Mouse (Mus musculus) CD4-positive, CD25-positive, alpha-beta regulatory T cell, adult 4 months (primary cell): ENCODE measurements around the gene Mbnl1. TPM values are rescaled to one million over a fixed set of nuclear protein-coding genes. Genes with fewer than 3 reads are reported as not detected.

Source experiments
- ATAC-seq: one replicate; pipeline ENCODE4 v1.8.0; 2017
- polyA plus RNA-seq, 2 experiments: library from polyadenylated mRNA; unstranded; fragments of 100-300 nt; shearing (Covaris generic); gene quantifications; one replicate each; pipeline ENCODE4 v1.2.1; 2017

Mbnl1 gene
- polyA plus RNA-seq = 1,000 to 10,000 TPM in 1 of 2 experiments, 100 to 1,000 TPM in 1; 862 to 1,011 TPM

DNA sequence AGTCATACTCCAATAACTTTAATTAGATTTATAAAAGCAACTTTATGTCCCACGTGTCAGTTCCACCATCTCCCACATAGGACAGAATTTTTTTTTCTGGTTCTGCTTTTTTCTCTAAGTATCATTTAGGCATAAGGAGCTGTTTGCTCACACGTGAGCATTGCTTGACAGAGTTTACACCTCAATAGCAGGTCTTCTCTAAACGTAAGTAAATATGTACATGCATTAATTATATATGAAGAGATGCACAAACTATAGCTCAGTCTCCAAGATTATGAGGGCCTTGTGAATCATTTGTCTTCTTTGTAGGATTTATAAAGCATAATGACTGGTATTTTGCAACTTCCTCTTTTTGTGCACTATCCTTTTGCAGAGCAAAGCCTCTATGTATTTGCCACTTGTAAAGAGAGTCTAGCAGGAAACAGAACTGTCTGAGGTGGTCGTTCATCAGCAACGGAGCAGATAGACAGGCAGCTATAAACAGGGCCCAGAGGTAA lies at the start of gene Mbnl1:
Mbnl1 (plus strand) TSS at position 150 of the 497 bp plus-strand sequence.
- peak; percentile 14 for ATAC-seq

DNA sequence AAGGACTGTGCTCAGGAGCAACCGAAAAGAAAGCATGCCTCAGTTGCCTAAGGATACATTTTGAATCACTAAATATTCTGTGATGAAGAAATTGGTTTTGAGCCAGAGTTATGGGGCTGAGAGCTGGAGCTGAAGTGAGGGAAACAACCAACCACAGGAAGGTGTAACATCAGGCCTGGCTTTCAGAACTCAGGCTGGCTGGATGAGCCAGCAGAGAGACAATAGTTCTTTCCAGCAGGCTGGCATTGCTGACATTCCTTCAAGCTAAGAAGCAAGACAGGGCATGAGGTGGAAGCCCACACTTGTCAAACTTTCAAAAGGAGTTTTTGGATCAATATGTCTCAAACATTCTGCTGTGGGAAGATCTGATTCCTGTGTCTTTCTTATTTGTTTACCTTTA lies 48.5 kb upstream of the Mbnl1 start:
- no peak for ATAC-seq

DNA sequence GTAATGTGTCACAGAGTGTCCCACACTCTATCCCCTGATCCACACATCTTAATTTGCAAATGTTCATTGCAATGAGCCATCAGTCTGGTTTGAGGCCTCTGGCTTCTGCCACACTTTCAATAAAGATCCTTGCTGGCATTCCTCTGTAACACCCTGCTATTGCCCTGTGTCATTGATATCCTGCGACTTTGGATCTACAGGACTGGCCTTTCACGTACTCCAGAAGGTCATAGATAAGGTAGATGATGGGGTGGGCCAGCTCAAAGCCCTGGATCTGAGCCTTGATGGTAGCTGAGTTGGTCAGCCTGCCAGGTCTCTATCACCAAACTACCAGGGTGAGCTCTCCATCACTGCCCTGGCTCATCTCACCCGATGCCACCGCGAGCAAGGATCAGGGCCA lies 43.6 kb upstream of the Mbnl1 start:
- no peak for ATAC-seq

DNA sequence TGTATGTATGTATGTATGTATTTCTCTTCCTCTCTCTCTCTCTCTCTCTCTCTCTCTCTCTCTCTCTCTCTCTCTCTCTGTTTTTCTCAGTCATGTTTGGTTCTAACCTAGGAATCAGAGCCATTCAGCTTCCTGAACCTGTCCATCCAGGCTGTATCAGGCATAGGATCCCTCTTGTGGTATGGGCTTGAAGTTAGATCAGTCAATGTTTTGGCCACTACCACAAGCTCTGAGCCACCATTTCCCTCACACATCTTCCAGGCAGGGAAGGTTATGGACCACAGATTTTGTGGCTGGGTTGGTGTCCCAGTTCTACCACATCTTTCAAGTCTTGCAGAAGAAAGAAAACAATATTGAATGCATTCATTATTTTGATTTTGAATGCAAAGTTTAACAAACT lies 35.4 kb upstream of the Mbnl1 start:
- no peak for ATAC-seq

DNA sequence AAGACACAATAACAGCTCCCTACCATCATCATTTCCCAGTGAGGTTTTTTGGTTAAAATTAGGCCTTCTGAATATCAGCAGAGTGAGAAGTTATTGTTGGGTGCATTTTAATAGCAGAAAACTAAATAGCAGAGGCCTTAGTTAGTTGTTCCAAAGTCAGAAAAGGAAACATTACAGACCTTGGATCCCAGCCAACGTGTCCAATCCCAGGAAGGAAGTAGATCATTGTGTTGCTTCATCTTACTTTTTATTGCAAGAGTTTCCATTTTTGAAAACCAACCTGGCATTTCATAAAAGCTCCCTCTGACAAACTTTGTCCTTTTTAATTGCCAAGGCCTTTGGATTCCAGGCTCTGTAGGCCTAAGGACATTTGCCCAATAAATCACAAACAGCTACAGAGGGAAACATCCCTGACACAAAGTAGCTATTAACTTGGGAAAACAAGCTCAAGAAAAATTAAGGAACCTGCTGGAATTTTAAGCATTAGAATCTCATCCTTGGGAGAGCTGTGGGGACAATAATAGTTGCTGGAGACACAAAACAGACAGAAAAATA lies 34.9 kb upstream of the Mbnl1 start:
- no peak for ATAC-seq

DNA sequence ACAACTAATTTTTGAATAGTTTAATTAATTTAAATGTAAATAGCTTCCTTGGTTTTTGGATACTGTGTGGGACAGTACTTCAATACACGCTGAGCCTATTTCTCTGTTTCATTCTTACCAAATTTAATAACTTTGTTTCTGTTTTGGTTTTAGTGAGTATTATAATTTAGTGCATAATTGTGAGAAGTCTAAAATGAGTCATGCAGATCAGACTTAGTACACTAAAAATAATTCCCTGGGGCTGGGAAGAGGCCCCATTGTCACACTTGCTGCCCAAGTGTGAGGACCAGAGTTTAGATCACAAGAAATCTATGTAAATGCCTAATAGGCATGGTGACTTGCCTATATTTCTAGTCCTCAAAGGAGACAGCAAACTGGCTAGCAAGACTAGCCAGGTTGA lies 33.9 kb upstream of the Mbnl1 start:
- ATAC-seq = peak; percentile 74

DNA sequence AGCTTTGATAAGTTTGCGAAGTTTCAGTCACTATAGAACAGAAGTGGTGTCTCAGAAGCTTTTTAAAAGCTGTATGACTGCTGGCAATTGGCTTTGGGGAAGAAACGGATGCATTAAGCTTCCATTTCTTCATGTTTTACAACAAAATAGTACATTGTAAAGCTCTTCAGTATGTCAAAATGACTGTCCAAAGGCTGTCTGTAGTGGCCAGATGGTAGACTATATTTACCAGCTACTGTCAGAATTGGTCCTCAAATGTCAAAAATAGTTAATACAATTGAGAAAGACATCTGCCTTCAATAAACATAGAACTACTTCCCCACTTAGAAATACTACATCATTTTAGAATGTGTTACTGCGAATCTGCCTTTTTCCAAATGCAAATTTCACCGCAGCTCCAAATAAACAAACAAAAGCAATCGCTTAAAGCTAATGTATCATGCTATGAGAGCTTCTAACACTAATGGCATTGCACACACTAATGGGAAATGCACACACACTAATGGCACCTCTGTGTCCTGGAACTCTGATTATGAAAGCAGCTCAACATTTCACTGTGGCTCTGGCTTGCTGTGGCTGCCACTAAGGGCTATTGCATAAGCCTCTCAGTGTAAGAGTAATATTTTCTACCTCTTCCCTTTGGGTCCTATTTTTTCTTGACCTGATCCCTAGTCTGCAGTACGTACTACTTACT lies 10.7 kb upstream of the Mbnl1 start:
- ATAC-seq = no peak

DNA sequence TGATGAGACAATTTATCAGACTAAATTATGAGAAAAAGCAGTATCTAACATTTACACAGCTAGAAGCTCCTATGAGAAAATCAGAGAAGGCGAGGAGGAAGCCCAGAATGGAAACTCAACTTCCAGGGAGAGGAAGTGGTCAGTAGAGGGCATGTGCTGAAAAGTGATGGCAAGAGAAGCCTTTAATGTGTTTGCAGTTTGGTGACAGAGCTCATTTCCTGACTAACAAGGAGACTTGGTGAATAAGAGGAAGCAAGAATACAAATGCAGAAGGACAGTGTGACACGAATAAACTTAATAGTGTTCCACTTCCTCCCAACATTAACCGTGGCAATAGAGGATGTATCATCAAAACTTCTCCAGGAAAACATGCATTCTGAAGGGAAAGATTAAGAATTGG lies 4.0 kb upstream of the Mbnl1 start:
- ATAC-seq = peak; percentile 60

DNA sequence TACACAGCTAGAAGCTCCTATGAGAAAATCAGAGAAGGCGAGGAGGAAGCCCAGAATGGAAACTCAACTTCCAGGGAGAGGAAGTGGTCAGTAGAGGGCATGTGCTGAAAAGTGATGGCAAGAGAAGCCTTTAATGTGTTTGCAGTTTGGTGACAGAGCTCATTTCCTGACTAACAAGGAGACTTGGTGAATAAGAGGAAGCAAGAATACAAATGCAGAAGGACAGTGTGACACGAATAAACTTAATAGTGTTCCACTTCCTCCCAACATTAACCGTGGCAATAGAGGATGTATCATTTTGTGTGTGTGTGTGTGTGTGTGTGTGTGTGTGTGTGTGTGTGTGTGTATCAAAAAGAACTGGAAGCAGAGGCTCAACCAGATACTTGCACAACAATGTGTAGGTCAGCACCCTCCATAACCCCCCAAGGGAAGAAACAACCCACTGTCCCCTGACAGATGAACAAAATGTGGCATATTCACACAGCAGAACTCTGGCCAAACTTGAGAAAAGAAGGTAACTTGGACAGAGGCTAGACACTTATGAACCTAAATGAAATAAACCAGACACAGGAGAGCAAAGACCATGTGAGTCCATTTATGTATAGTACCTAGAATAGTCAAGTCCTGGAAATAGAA lies 3.3 kb upstream of the Mbnl1 start:
- ATAC-seq = peak; percentile 61

DNA sequence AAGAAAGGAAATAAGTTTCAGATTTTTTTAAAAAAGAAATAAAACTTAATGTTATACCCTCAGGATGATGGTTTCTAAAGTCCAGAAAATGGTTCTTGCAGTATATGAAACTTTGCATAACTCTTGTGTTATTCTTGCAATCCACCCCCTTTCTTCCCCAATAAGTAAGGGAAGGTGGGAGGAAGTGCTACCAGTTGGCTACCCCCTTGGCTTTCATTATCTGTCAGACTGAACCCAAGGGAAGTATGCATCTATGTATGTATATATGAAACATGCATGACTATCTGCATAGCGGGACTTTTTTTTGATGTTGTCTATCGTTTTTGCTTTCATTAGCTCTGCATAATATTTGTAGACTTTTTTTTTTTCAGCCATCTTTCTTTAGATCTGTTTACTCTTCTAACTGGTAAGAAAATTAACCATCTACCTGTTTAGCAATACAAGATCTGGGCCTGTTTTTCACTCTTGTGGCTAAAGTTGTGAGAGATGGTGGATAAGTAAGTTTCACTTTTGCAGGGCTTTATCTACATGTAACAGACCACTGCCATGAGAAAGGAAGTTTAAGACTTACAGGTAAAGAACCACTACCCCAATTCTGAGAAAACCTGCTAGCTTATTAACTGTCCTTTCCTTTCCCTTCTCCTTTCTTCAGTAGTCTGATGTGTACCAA lies 484 bp upstream of the Mbnl1 start:
- peak; percentile 28 for ATAC-seq

DNA sequence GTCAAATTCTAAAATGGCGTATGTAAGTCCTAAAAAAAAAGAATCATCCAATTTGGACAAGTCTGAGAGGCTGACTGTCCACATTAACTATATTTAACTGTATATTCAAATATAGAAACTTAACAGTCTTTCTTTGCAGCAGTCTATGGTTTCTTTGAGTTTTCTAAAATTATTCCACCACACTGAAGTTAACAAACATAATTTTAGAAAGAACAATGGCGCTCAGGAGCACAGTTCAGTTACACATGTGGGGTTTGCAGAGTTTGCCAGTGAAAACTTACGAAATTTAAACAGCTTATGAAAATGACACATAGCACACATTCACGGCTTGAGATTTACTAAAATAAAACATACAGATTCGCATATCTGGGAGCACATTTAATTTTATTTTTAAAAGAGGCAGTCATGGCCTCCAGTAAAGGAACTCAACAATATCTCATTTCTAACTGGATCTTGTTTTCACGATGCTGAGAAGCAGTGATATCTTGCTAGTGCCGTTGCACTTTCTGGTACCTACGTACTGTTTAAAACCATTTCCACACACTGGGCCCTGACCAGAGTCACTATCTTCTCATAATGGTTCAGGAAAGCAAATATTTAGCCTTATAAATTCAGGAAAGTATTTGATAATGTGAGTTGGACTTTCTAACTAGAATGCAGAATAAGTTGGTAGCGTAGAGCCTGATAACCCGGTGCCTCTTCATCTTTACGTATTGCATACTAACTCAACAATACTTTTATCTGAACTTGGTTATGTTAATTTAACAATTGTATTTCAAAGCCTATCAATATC lies 1.4 kb downstream of the Mbnl1 start:
- peak; percentile 25 for ATAC-seq

DNA sequence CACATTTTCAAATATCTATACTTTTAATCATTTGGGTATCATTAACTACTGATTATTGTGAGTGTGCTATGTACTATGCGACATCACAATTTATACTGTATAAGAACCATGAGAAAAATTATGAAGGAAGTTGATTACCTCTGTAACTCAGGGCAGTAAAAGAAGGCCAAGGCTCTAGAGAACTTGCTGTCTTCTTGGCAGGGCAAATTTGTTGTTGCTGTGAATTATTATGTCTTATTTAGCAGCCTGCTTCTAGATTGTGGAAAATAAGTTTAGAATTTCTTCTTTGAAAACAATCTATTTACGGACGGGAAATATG lies 2.0 kb downstream of the Mbnl1 start:
- ATAC-seq = no peak

DNA sequence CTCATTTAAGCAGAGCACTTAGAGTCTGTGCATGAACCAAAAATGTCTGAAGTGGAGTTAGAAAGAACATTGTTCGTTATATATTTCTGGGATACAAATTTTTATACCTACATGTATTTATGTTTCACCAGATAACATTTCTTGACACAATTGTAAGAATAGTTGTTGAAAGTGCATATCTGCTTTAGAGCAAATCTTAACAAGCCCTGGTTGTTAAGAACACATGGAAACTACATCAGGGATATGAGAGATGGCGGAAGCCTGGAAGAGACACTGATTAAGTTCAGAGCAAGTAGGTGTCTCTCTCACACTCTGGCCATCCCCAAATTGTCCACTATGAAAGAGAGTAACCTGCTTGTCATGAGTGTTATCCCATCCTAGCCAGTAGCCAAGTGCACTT lies 2.4 kb downstream of the Mbnl1 start:
- no peak for ATAC-seq

DNA sequence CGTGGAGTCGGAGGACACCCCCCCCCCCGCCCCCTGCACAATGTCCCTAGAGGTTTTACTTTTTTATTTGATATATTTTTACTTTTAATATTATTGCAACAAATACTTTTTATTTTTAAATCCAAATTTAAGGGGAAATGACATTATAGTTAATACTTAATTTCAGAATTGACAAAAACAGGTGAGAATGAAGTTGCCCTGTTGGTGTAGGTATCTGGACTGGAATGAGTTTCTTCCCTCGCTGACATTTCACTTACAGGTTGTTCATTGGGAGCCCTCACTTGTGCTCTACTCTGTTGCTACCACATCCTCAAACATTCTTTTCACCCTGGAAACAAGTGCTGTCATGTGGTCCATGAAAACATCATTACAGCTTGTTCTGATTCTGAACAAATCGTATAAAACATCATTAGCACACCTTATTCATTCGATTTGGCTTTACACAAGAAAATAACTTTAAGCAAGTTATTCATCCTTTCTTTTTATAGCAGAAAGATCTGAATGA lies 4.2 kb downstream of the Mbnl1 start:
- peak; percentile 33 for ATAC-seq

DNA sequence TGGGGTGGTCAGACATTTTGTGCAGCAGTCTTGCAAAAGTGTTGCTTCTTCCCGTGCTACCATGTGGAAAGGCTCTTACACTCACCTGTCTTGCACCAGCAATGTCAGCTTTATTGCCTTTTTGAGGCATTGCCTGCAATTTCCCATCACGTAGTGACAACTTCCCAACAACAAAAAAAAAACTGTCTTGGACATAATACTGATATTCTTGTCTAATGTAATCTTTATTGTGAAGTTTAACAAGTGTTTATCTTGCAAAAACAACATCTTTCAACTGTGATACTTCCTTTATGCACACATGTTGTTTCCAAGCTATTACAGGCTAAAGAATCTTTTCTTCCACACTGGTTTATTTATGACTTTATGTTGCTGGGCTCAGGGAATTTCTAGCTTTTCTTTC lies 5.8 kb downstream of the Mbnl1 start:
- ATAC-seq = no peak

DNA sequence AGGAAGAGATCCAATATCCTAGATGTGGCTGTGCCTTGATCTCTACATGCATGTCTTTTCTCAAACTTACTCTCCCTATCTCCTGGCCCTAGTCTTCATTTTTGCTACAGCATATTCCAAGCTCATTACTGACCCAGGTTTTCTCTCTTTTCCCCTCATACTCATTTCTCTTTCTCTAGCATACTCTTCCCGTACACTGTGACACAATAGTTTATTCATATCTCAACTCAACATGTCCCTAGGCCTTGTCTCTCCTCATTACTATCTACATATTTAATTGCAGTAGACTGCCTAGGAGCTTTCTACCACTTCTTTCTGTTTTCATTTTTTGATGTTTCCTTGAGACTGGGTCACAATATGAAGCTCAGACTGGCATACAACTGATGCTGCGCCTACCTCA lies 8.1 kb downstream of the Mbnl1 start:
- ATAC-seq = peak; percentile 12

DNA sequence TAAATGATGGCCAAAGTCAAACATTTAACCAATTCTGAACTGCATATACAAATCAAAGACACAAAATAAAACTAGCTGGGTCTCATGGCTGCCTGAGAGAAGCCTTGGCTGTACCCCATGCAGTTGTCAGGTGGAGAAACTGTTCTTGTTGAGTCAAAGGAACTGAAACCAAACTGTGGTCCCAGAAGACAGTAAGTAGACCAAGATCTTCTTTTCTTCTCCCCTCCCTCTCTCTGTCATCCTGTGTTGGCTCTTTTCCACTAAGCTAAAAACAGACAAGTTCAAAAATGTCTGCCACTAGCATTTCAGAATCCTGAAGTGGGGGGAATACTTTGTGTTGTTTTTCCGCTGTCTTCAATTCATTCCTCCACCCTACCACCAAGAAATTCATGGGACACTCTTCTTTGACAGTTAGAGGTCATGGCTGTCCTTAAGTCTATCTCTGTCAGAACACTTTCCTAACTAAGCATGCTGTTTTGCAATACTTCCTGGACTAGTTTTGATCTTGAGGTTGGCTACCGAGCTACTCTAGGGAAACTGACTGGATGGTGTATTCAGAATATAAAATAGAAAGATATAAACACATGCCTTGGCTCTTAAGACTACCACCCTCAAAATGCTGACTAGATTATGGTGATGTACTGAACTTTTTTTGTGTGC lies 9.2 kb downstream of the Mbnl1 start:
- ATAC-seq = peak; percentile 48

DNA sequence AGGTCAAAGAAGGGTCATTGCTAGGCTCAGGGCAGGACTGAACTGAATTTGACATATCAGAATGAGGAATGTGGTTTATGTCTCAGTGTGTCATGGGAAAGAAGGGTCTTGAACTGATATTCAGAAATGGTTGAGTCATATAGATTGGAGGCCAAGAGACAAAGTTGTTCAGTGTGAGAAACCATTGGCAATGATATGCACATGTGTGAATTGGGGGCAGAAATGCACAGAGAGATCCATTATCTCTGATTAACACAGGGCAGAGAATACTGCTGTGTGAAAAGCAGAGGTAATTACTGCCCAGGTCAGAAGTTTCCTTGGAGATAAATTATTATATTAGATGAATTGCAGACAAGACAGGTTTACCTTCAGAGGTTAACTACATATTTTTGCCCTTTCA lies 10.7 kb downstream of the Mbnl1 start:
- no peak for ATAC-seq

DNA sequence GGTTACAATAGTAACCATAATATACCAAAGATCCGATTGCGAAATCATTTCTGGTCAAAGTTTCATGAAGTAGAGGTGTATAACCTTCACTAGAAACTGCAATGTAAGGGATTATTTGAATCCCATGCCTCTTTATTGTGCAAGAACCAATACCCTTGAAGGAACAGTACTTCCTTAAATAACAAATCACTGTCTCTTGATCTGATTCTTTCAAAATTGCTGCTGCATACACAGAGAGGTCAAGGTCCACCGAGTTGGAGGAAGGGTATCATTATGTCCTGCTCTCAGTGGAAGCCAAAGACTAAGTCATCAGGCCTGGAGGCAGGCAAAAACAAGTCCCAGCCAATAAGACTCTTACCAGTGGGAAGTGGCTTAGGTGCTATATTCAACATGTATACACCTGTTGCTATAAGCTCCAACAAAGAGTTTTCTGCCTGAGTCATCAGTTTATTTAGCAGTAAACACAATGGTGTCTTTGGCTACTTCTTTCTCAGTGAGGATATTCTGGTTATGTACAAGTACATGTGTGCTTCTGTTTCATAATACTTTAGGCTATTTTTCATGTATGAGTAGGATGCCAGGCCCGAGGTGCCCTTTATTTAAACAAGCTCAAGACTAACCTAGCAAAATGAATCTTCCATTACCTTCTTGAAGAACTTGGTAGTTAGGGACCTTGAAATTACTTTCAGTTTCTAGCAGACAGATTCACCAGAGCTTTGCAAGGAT lies 13.5 kb downstream of the Mbnl1 start:
- ATAC-seq = peak; percentile 64

DNA sequence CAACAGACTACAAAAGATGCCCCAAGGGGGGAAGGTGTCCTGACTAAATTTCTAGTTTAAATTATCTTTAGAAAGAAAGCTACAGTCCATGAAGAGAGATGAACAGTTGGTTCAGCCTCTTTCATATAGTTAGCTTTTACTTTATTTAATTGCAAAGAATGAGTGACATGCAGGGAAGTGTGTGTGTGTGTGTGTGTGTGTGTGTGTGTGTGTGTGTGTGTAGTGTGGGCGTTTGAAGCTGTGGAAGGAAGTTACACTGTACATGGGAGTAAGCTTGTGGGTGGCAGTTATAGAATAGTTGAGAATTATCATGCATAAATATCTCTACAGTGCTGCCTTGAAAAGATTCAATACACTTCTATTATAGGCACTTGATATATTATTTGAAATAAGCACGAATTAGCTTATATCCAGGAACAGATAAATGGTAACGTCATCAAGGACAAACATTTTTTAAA lies 14.1 kb downstream of the Mbnl1 start:
- peak; percentile 50 for ATAC-seq

DNA sequence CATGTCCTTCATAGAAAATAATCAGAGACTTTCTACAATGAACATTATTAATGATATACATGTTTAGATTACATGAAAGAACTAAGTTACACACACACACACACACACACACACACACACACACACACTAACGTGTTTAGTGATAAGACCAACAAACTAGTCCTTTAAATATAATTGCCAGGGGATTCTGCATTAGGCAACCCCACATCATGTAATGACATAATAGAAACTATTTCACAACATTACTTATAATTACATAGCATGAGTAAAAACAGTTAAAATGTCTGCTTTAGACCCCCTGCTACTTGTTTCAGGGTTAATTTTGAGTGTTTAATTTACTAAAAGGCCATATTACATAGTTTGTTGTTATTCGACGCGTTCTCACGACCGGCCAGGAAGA lies 16.9 kb downstream of the Mbnl1 start:
- ATAC-seq = no peak
